Mouse (Mus musculus): ENCODE measurements at regions not wholly inside any gene's neighbourhood (a gene's known extent, or its start where the extent isn't known, plus 50 kb on each side); places are given as distances from the start of the nearest gene placed in this dataset.

- DNase-seq (ENCODE audit: low read depth, low spot score), result peak; percentile 19
Measured at GRCm38 (mm10) chr1:190417326-190417725, 246.8 kb upstream of the Prox1 start.

- DNase-seq (ENCODE audit: low read depth, low spot score), result no peak
Measured at GRCm38 (mm10) chr1:190411756-190412155, 241.2 kb upstream of the Prox1 start.

GRCm38 (mm10) chr1:190403335-190403734, 232.8 kb upstream of the Prox1 start:
- no peak for DNase-seq (ENCODE audit: low read depth, low spot score)

GRCm38 (mm10) chr1:190398308-190398707, 227.8 kb upstream of the Prox1 start:
- DNase-seq (ENCODE audit: low read depth, low spot score), result no peak

GRCm38 (mm10) chr1:190397811-190398210, 227.3 kb upstream of the Prox1 start:
- no peak for DNase-seq (ENCODE audit: low read depth, low spot score)

GRCm38 (mm10) chr1:190393061-190393460, 222.5 kb upstream of the Prox1 start:
- no peak for DNase-seq (ENCODE audit: low read depth, low spot score)

- DNase-seq (ENCODE audit: low read depth, low spot score), result no peak
Measured at GRCm38 (mm10) chr1:190388853-190389252, 218.3 kb upstream of the Prox1 start.

GRCm38 (mm10) chr1:190384555-190384954, 214.0 kb upstream of the Prox1 start:
- DNase-seq (ENCODE audit: low read depth, low spot score), result no peak

GRCm38 (mm10) chr1:190383256-190383838, 212.8 kb upstream of the Prox1 start:
- DNase-seq (ENCODE audit: low read depth, low spot score), result no peak

- DNase-seq (ENCODE audit: low read depth, low spot score), result peak; percentile 47
Measured at GRCm38 (mm10) chr1:190380151-190380550, 209.6 kb upstream of the Prox1 start.

GRCm38 (mm10) chr1:190375160-190375880, 204.8 kb upstream of the Prox1 start:
- DNase-seq (ENCODE audit: low read depth, low spot score), result no peak

- DNase-seq (ENCODE audit: low read depth, low spot score), result no peak
Measured at GRCm38 (mm10) chr1:190374270-190374669, 203.8 kb upstream of the Prox1 start.

- no peak for DNase-seq (ENCODE audit: low read depth, low spot score)
Measured at GRCm38 (mm10) chr1:190366631-190367030, 196.1 kb upstream of the Prox1 start.

GRCm38 (mm10) chr1:190365126-190365525, 194.6 kb upstream of the Prox1 start:
- no peak for DNase-seq (ENCODE audit: low read depth, low spot score)

GRCm38 (mm10) chr1:190360661-190361060, 190.1 kb upstream of the Prox1 start:
- DNase-seq (ENCODE audit: low read depth, low spot score), result no peak

- no peak for DNase-seq (ENCODE audit: low read depth, low spot score)
Measured at GRCm38 (mm10) chr1:190357779-190358178, 187.3 kb upstream of the Prox1 start.

- DNase-seq (ENCODE audit: low read depth, low spot score), result peak; percentile 58
Measured at GRCm38 (mm10) chr1:190347610-190348009, 177.1 kb upstream of the Prox1 start.

- DNase-seq (ENCODE audit: low read depth, low spot score), result no peak
Measured at GRCm38 (mm10) chr1:190340715-190341114, 170.2 kb upstream of the Prox1 start.

- DNase-seq (ENCODE audit: low read depth, low spot score), result no peak
Measured at GRCm38 (mm10) chr1:190334471-190334870, 164.0 kb upstream of the Prox1 start.

GRCm38 (mm10) chr1:190334053-190334452, 163.5 kb upstream of the Prox1 start:
- no peak for DNase-seq (ENCODE audit: low read depth, low spot score)

- DNase-seq (ENCODE audit: low read depth, low spot score), result no peak
Measured at GRCm38 (mm10) chr1:190332001-190332400, 161.5 kb upstream of the Prox1 start.

GRCm38 (mm10) chr1:190324562-190324961, 154.0 kb upstream of the Prox1 start:
- DNase-seq (ENCODE audit: low read depth, low spot score), result no peak

- DNase-seq (ENCODE audit: low read depth, low spot score), result no peak
Measured at GRCm38 (mm10) chr1:190323671-190324070, 153.2 kb upstream of the Prox1 start.
